Mouse (Mus musculus) midbrain, embryonic 11.5 days (tissue): ENCODE measurements around the gene Cpt1c. TPM values are rescaled to one million over a fixed set of nuclear protein-coding genes. Genes with fewer than 3 reads are reported as not detected.
A peak's percentile ranks its signal among the peaks of the same experiment; 100 is the strongest.

ENCODE experiments used
- ATAC-seq: fragments of 200-750 bp; cut with Nextera tagmentation; 2 replicates; pipeline ENCODE4 v1.8.0; 2017; ENCODE audit warnings: moderate TSS enrichment, moderate library complexity; ENCODE audit not compliant: low FRiP score
- DNase-seq: peaks from one replicate; pipeline ENCODE4 v3.0.0; 2015; ENCODE audit warnings: low spot score; ENCODE audit errors: missing footprints
- H3K27ac ChIP-seq: fragments of 300-500 bp; sonication (generic); 2 replicates; pipeline ENCODE4 v1.5.1; 2014; ENCODE audit warnings: low read depth, low read length
- H3K27me3 ChIP-seq: fragments of 300-500 bp; sonication (generic); 2 replicates; pipeline ENCODE4 v1.6.1; 2014; ENCODE audit warnings: mild to moderate bottlenecking, low read length, moderate library complexity, mixed read lengths; ENCODE audit not compliant: control insufficient read depth, insufficient read depth
- H3K36me3 ChIP-seq: fragments of 300-500 bp; sonication (generic); 2 replicates; pipeline ENCODE4 v1.6.1; 2014; ENCODE audit warnings: mild to moderate bottlenecking, low read length, moderate library complexity, mixed read lengths; ENCODE audit not compliant: control insufficient read depth, insufficient read depth
- H3K4me1 ChIP-seq: fragments of 300-500 bp; sonication (generic); 2 replicates; pipeline ENCODE4 v1.6.1; 2014; ENCODE audit warnings: low read length; ENCODE audit not compliant: control insufficient read depth, insufficient read depth
- H3K4me2 ChIP-seq: fragments of 300-500 bp; sonication (generic); 2 replicates; pipeline ENCODE4 v1.6.1; 2014; ENCODE audit warnings: mild to moderate bottlenecking, moderate library complexity
- H3K4me3 ChIP-seq: fragments of 300-500 bp; sonication (generic); 2 replicates; pipeline ENCODE4 v1.5.1; 2014; ENCODE audit warnings: low read depth, low read length
- H3K9ac ChIP-seq: fragments of 300-500 bp; sonication (generic); 2 replicates; pipeline ENCODE4 v1.6.1; 2014; ENCODE audit warnings: low read length
- H3K9me3 ChIP-seq: fragments of 300-500 bp; sonication (generic); 2 replicates; pipeline ENCODE4 v1.6.1; 2016; ENCODE audit warnings: low read length; ENCODE audit not compliant: control insufficient read depth
- WGBS: fragments of 180-500 bp; shearing (Covaris S2); extraction: QIAGEN DNeasy Blood & Tissue Kit; methylation state at CpG from one replicate; pipeline ENCODE4 v1.1.7; 2014; 5-methylcytosine and 5-hydroxymethylcytosine counted together
- polyA plus RNA-seq: library from polyadenylated mRNA; unstranded; fragments of >200 nt; fragmentation: Nextera tagmentation; extraction: Ambion mirVana; gene quantifications from 2 replicates; pipeline ENCODE4 v1.2.1, GENCODE M21; 2014

Gene Cpt1c
- polyA plus RNA-seq, 1 experiment from 2014 or later: 21.8 TPM

- ATAC-seq (no peak), DNase-seq (no peak)
- Histone ChIP-seq H3K27ac (peak overlapping the region; percentile 17), H3K4me3 (peak overlapping the region; percentile 47; the same call in 1 of the 2 replicates), H3K4me1 (peaks cover 23% of the 10 kb centered on the region), H3K4me2 (peak overlapping the region; percentile 81), H3K9ac (no peak overlapping the region), H3K9me3 (no peaks in the 10 kb centered on the region), H3K27me3 (no peaks in the 10 kb centered on the region), H3K36me3 (peaks cover 42% of the 10 kb centered on the region)
- WGBS: 26% methylated on average over 6 of the region's 6 CpGs
Measured at GRCm38 (mm10) chr7:44975117-44975419, 417 bp upstream of the Cpt1c start.

- ATAC-seq: no peak
- Histone ChIP-seq H3K27me3 (no peaks in the 10 kb centered on the region), H3K9me3 (no peaks in the 10 kb centered on the region), H3K9ac (peak overlapping the region; percentile 73), H3K4me1 (peaks cover 23% of the 10 kb centered on the region), H3K4me3 (peak overlapping the region; percentile 47), H3K36me3 (peaks cover 29% of the 10 kb centered on the region), H3K4me2 (peak overlapping the region; percentile 81), H3K27ac (peak overlapping the region; percentile 87)
- 35% methylated on average over 14 of the region's 14 CpGs for WGBS
- peak; percentile 87 for DNase-seq
Measured at GRCm38 (mm10) chr7:44973415-44974130, 1.1 kb downstream of the Cpt1c start.

- Histone ChIP-seq H3K4me2 (peak overlapping the region; percentile 74), H3K27ac (peak overlapping the region; percentile 68; the same call in 1 of the 2 replicates), H3K4me1 (peaks cover 23% of the 10 kb centered on the region), H3K27me3 (no peaks in the 10 kb centered on the region), H3K9me3 (no peaks in the 10 kb centered on the region), H3K9ac (peak overlapping the region; percentile 66), H3K4me3 (peak overlapping the region; percentile 57), H3K36me3 (peaks cover 5% of the 10 kb centered on the region)
- ATAC-seq (no peak), DNase-seq (no peak)
- WGBS: 73% methylated on average over 7 of the region's 7 CpGs
Measured at GRCm38 (mm10) chr7:44971142-44971541, 3.5 kb downstream of the Cpt1c start.

GRCm38 (mm10) chr7:44970231-44970691, 4.4 kb downstream of the Cpt1c start:
- Histone ChIP-seq H3K4me2 (peak overlapping the region; percentile 74), H3K4me1 (peaks cover 20% of the 10 kb centered on the region), H3K9ac (peak overlapping the region; percentile 66), H3K27ac (peak overlapping the region; percentile 68; the same call in 1 of the 2 replicates), H3K9me3 (no peaks in the 10 kb centered on the region), H3K27me3 (no peaks in the 10 kb centered on the region), H3K36me3 (no peaks in the 10 kb centered on the region), H3K4me3 (peak overlapping the region; percentile 57)
- ATAC-seq (peak; percentile 96), DNase-seq (peak; percentile 98)
- under 1% methylated on average over 36 of the region's 36 CpGs for WGBS

GRCm38 (mm10) chr7:44966638-44967037, 8.0 kb downstream of the Cpt1c start:
- Histone ChIP-seq H3K4me3 (no peak overlapping the region), H3K9ac (no peak overlapping the region), H3K27ac (no peak overlapping the region), H3K36me3 (no peaks in the 10 kb centered on the region), H3K4me2 (no peak overlapping the region), H3K9me3 (no peaks in the 10 kb centered on the region), H3K27me3 (no peaks in the 10 kb centered on the region), H3K4me1 (peaks cover 8% of the 10 kb centered on the region)
- ATAC-seq: no peak
- DNase-seq: no peak
- WGBS: 78% methylated on average over 15 of the region's 15 CpGs

GRCm38 (mm10) chr7:44965975-44966374, 8.7 kb downstream of the Cpt1c start:
- Histone ChIP-seq H3K9me3 (no peaks in the 10 kb centered on the region), H3K4me1 (peaks cover 3% of the 10 kb centered on the region), H3K4me2 (no peak overlapping the region), H3K9ac (no peak overlapping the region), H3K4me3 (no peak overlapping the region), H3K27me3 (no peaks in the 10 kb centered on the region), H3K27ac (no peak overlapping the region), H3K36me3 (no peaks in the 10 kb centered on the region)
- ATAC-seq: no peak
- no peak for DNase-seq
- 81% methylated on average over 7 of the region's 7 CpGs for WGBS

- no peak for DNase-seq
- Histone ChIP-seq H3K27me3 (no peaks in the 10 kb centered on the region), H3K36me3 (no peaks in the 10 kb centered on the region), H3K4me1 (no peaks in the 10 kb centered on the region), H3K4me3 (no peak overlapping the region), H3K27ac (no peak overlapping the region), H3K9ac (no peak overlapping the region), H3K9me3 (no peaks in the 10 kb centered on the region), H3K4me2 (no peak overlapping the region)
- WGBS: 93% methylated on average over 13 of the region's 13 CpGs
- ATAC-seq: no peak
Measured at GRCm38 (mm10) chr7:44964990-44965389, 9.7 kb downstream of the Cpt1c start.

GRCm38 (mm10) chr7:44962831-44963230, 11.8 kb downstream of the Cpt1c start:
- H3K36me3 ChIP-seq: 0 out of 2 replicates have a peak, but pooled peaks cover 2% of the 10 kb centered on the region
- DNase-seq: no peak

GRCm38 (mm10) chr7:44962337-44962736, 12.3 kb downstream of the Cpt1c start:
- 85% methylated on average over 8 of the region's 8 CpGs for WGBS

More at GRCm38 (mm10) chr7:44962831-44963230, 11.8 kb downstream of the Cpt1c start:
- Histone ChIP-seq H3K4me3 (no peak overlapping the region), H3K4me2 (no peak overlapping the region), H3K9ac (no peak overlapping the region), H3K4me1 (no peaks in the 10 kb centered on the region), H3K9me3 (no peaks in the 10 kb centered on the region), H3K27me3 (no peaks in the 10 kb centered on the region), H3K27ac (no peak overlapping the region)
- ATAC-seq: no peak
- 91% methylated on average over 5 of the region's 5 CpGs for WGBS

More at GRCm38 (mm10) chr7:44962337-44962736, 12.3 kb downstream of the Cpt1c start:
- 0 out of 2 replicates have a peak, but pooled peaks cover 2% of the 10 kb centered on the region for H3K36me3 ChIP-seq
- H3K4me3 ChIP-seq: no peak overlapping the region
- H3K4me2 ChIP-seq: no peak overlapping the region
- H3K27me3 ChIP-seq: no peaks in the 10 kb centered on the region
- no peaks in the 10 kb centered on the region for H3K9me3 ChIP-seq
- H3K9ac ChIP-seq: no peak overlapping the region
- no peak for DNase-seq
- no peak for ATAC-seq
- no peak overlapping the region for H3K27ac ChIP-seq
- no peaks in the 10 kb centered on the region for H3K4me1 ChIP-seq
